Mouse (Mus musculus): Measurements from ENCODE around the gene Ipo7. TPM values are rescaled to one million over a fixed set of nuclear protein-coding genes. Genes with fewer than 3 reads are reported as not detected.

Ipo7 gene
- polyA plus RNA-seq, 1 experiment from 2014 or later: 11.9 TPM

DNA sequence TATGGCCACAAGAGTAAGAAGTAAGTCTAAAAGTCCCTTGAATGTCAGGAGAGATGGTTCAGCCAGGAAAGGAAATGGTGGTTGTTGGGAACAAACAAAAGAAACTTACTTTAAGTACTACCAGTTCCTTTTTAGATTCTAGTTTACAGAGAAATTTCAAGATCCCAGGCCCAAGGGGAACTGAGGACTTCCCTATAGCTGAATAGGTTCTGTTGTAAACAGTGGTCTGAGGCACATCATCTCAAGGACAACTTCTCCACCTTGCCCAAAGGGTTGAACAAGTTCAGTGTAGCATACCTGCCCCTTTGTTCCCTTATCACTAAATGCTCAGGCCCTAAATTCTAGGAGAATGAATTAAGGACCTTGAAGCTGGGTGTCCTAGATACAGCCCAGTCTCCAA, 16.0 kb upstream of the Ipo7 start:
- H3K4me1 ChIP-seq (ENCODE audit: insufficient read depth): peaks cover 3% of the 10 kb centered on the region
- ATAC-seq: no peak
- no peaks in the 10 kb centered on the region for H3K9me3 ChIP-seq (ENCODE audit: low read length)
- H3K4me2 ChIP-seq (ENCODE audit: low read depth, low read length): no peak overlapping the region
- no peak for DNase-seq
- no peak overlapping the region for H3K9ac ChIP-seq (replicated peaks)
- TF ChIP-seq CTCF (IDR thresholded peaks at IDR 0.05; ENCODE audit: low read depth) (no peak), EP300 (IDR thresholded peaks at IDR 0.05; ENCODE audit: low read depth) (no peak)
- no peaks in the 10 kb centered on the region for H3K27me3 ChIP-seq (ENCODE audit: insufficient read depth, low read length)
- H3K27ac ChIP-seq (ENCODE audit: low read depth): peak overlapping the region; percentile 62; the same call in 1 of the 2 replicates
- no peaks in the 10 kb centered on the region for H3K36me3 ChIP-seq (replicated peaks; ENCODE audit: insufficient read depth, low read length)
- no peak overlapping the region for H3K4me3 ChIP-seq (ENCODE audit: low read depth, low read length)

DNA sequence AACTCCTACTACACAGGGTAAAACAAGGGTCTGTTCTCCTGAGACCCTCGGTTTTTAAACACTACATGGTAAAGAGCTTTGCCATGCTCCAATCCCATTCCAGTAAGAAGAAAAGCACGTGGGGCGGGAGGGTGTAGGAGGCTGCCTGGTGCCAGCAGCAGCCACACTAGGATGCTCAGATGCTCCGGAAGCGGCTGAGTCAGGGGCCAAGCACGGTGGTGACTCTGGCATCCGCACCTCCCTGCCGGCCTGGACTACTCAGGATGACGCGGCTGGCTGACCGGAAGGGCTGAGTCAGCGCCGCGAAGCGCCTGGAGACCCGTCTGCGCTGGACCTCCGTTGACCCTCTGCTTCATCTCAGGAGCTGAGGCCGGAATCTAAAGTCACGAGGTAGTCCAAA, 15.1 kb upstream of the Ipo7 start:
- Histone ChIP-seq H3K9me3 (ENCODE audit: low read length) (no peaks in the 10 kb centered on the region), H3K27me3 (ENCODE audit: insufficient read depth, low read length) (no peaks in the 10 kb centered on the region), H3K4me1 (ENCODE audit: insufficient read depth) (peaks cover 3% of the 10 kb centered on the region), H3K36me3 (replicated peaks; ENCODE audit: insufficient read depth, low read length) (no peaks in the 10 kb centered on the region), H3K27ac (ENCODE audit: low read depth) (0 out of 2 replicates have a peak overlapping the region, but pooled peaks have one; percentile 16), H3K9ac (replicated peaks) (no peak overlapping the region; the same call in 1 of the 2 replicates), H3K4me3 (ENCODE audit: low read depth, low read length) (no peak overlapping the region), H3K4me2 (ENCODE audit: low read depth, low read length) (peak overlapping the region; percentile 53)
- ATAC-seq: peak; percentile 81
- TF ChIP-seq CTCF (IDR thresholded peaks at IDR 0.05; ENCODE audit: low read depth) (no peak), EP300 (IDR thresholded peaks at IDR 0.05; ENCODE audit: low read depth) (no peak)
- peak; percentile 62 for DNase-seq
- WGBS (ENCODE audit: insufficient replicate concordance): 16% methylated on average over 20 of the region's 20 CpGs

- Histone ChIP-seq H3K4me3 (ENCODE audit: low read depth, low read length) (peak overlapping the region; percentile 13; the same call in 1 of the 2 replicates), H3K9ac (replicated peaks) (0 out of 2 replicates have a peak overlapping the region, but pooled peaks have one; percentile 38), H3K27ac (ENCODE audit: low read depth) (peak overlapping the region; percentile 62), H3K4me2 (ENCODE audit: low read depth, low read length) (peak overlapping the region; percentile 38), H3K36me3 (replicated peaks; ENCODE audit: insufficient read depth, low read length) (no peaks in the 10 kb centered on the region), H3K9me3 (ENCODE audit: low read length) (no peaks in the 10 kb centered on the region), H3K27me3 (ENCODE audit: insufficient read depth, low read length) (no peaks in the 10 kb centered on the region), H3K4me1 (ENCODE audit: insufficient read depth) (peaks cover 3% of the 10 kb centered on the region)
- no peak for TF ChIP-seq CTCF (IDR thresholded peaks at IDR 0.05; ENCODE audit: low read depth)
- no peak for TF ChIP-seq EP300 (IDR thresholded peaks at IDR 0.05; ENCODE audit: low read depth)
- DNase-seq (no peak), ATAC-seq (no peak)
Observed at GRCm38 (mm10) chr7:110005976-110006375, 12.1 kb upstream of the Ipo7 start.

DNA sequence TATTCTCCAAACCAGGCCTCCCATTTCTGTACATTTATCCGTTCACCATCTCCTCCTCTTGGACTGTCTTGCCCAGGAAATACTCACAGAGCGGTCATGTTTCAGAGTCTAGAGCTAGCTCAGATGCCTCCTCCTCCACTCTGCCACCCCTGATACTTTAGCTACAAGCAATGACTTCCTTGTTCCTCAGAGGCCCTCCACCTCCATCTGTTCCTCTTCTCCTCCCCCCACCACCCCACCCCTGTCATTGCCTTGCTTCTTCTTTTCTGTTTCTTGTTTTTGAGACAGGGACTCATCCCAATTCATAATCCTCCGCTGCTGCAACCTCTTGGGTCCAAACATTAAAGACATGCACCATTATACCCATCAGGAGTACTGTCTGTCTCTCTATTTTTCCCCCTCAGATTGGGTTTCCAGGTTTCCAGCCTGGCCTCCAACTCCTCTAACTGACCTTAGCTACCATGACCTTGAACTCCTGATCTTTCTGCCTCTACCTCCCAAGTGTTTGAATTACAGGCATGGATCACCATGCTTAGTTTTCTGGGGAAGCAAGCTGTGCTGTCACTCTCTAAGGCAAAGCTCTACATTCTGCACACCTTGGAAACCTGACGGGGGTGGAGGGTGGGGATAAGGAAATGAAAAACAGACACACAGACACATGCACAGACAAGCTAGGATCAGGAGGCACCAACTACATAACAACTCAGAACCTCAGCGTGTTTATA, 11.4 kb upstream of the Ipo7 start:
- WGBS (ENCODE audit: insufficient replicate concordance): 52% methylated on average over 5 of the region's 5 CpGs
- TF ChIP-seq CTCF (IDR thresholded peaks at IDR 0.05; ENCODE audit: low read depth): no peak
- no peak for TF ChIP-seq EP300 (IDR thresholded peaks at IDR 0.05; ENCODE audit: low read depth)
- Histone ChIP-seq H3K4me1 (ENCODE audit: insufficient read depth) (peaks cover 3% of the 10 kb centered on the region), H3K9ac (replicated peaks) (no peak overlapping the region), H3K27ac (ENCODE audit: low read depth) (peak overlapping the region; percentile 62), H3K27me3 (ENCODE audit: insufficient read depth, low read length) (no peaks in the 10 kb centered on the region), H3K4me2 (ENCODE audit: low read depth, low read length) (peak overlapping the region; percentile 38), H3K9me3 (ENCODE audit: low read length) (no peaks in the 10 kb centered on the region), H3K36me3 (replicated peaks; ENCODE audit: insufficient read depth, low read length) (no peaks in the 10 kb centered on the region), H3K4me3 (ENCODE audit: low read depth, low read length) (peak overlapping the region; percentile 13; the same call in 1 of the 2 replicates)
- DNase-seq (peak; percentile 27), ATAC-seq (no peak; the same call in 1 of the 2 replicates)

DNA sequence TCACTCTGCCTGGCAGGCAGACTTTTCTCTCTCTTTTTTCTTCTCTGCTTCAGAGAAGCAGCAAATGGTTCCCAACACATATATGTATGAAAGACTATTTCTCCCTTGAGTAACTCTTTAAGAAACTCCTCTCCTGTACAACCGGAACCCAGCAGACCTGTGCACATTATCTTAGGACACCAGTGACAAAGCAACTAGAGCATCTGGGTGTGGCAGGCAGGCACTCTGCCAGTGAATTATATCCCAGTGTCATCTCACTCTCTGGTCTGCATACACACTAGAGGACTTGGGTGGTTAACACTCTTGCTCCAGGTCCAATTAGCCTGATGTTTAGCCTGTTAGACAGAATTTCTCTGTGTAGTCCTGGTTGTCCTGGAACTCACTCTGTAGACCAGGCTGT, 9.6 kb upstream of the Ipo7 start:
- Histone ChIP-seq H3K36me3 (replicated peaks; ENCODE audit: insufficient read depth, low read length) (no peaks in the 10 kb centered on the region), H3K4me3 (ENCODE audit: low read depth, low read length) (no peak overlapping the region), H3K4me2 (ENCODE audit: low read depth, low read length) (no peak overlapping the region), H3K9me3 (ENCODE audit: low read length) (no peaks in the 10 kb centered on the region), H3K27me3 (ENCODE audit: insufficient read depth, low read length) (no peaks in the 10 kb centered on the region), H3K9ac (replicated peaks) (no peak overlapping the region), H3K4me1 (ENCODE audit: insufficient read depth) (no peaks in the 10 kb centered on the region), H3K27ac (ENCODE audit: low read depth) (no peak overlapping the region)
- 64% methylated on average over 1 of the region's 1 CpGs for WGBS (ENCODE audit: insufficient replicate concordance)
- peak; percentile 65 for ATAC-seq
- TF ChIP-seq CTCF (IDR thresholded peaks at IDR 0.05; ENCODE audit: low read depth) (no peak), EP300 (IDR thresholded peaks at IDR 0.05; ENCODE audit: low read depth) (no peak)
- peak; percentile 29 for DNase-seq

- 90% methylated on average over 6 of the region's 6 CpGs for WGBS (ENCODE audit: insufficient replicate concordance)
- no peak overlapping the region for H3K4me2 ChIP-seq (ENCODE audit: low read depth, low read length)
Observed at GRCm38 (mm10) chr7:110009084-110009483, 9.0 kb upstream of the Ipo7 start.

More at GRCm38 (mm10) chr7:110009084-110009483, 9.0 kb upstream of the Ipo7 start:
- Histone ChIP-seq H3K36me3 (replicated peaks; ENCODE audit: insufficient read depth, low read length) (no peaks in the 10 kb centered on the region), H3K4me3 (ENCODE audit: low read depth, low read length) (no peak overlapping the region), H3K27me3 (ENCODE audit: insufficient read depth, low read length) (no peaks in the 10 kb centered on the region), H3K4me1 (ENCODE audit: insufficient read depth) (no peaks in the 10 kb centered on the region), H3K9me3 (ENCODE audit: low read length) (no peaks in the 10 kb centered on the region), H3K27ac (ENCODE audit: low read depth) (no peak overlapping the region), H3K9ac (replicated peaks) (no peak overlapping the region)
- no peak for ATAC-seq
- DNase-seq: no peak
- no peak for TF ChIP-seq CTCF (IDR thresholded peaks at IDR 0.05; ENCODE audit: low read depth)
- no peak for TF ChIP-seq EP300 (IDR thresholded peaks at IDR 0.05; ENCODE audit: low read depth)

Data from liver, postnatal 0 days (tissue).